Mouse (Mus musculus) midbrain, postnatal 0 days (tissue): ENCODE data around the gene Stambp. TPM values are rescaled to one million over a fixed set of nuclear protein-coding genes. Genes with fewer than 3 reads are reported as not detected.
A peak's percentile ranks its signal among the peaks of the same experiment; 100 is the strongest.

Source experiments
- ATAC-seq: fragments of 200-750 bp; cut with Nextera tagmentation; 2 replicates; pipeline ENCODE4 v1.8.0; 2017; ENCODE audit warnings: moderate number of reproducible peaks, mild to moderate bottlenecking, moderate TSS enrichment, moderate library complexity; ENCODE audit not compliant: low FRiP score
- DNase-seq: peaks from one replicate; pipeline ENCODE4 v3.0.0-alpha.2; 2015; ENCODE audit warnings: low spot score
- H3K27ac ChIP-seq: fragments of 300-500 bp; sonication (generic); 2 replicates; pipeline ENCODE4 v1.5.1; 2014; ENCODE audit warnings: low read depth, mild to moderate bottlenecking, low read length, mixed read lengths
- H3K27me3 ChIP-seq: fragments of 300-500 bp; sonication (generic); 2 replicates; pipeline ENCODE4 v1.6.1; 2014; ENCODE audit warnings: low read length, control low read depth, mixed read lengths; ENCODE audit not compliant: insufficient read depth
- H3K36me3 ChIP-seq: fragments of 300-500 bp; sonication (generic); 2 replicates; pipeline ENCODE4 v1.6.1; 2014; ENCODE audit warnings: low read length, control low read depth, mixed read lengths; ENCODE audit not compliant: insufficient read depth
- H3K4me1 ChIP-seq: fragments of 300-500 bp; sonication (generic); 2 replicates; pipeline ENCODE4 v1.6.1; 2014; ENCODE audit warnings: mild to moderate bottlenecking, control low read depth, antibody characterized with exemption, low read length, mixed read lengths; ENCODE audit not compliant: insufficient read depth
- H3K4me2 ChIP-seq: fragments of 300-500 bp; sonication (generic); 2 replicates; pipeline ENCODE4 v1.6.1; 2014; ENCODE audit warnings: low read depth, mild to moderate bottlenecking, low read length, mixed read lengths; ENCODE audit not compliant: poor library complexity, severe bottlenecking
- H3K4me3 ChIP-seq: fragments of 300-500 bp; sonication (generic); 2 replicates; pipeline ENCODE4 v1.5.1; 2014; ENCODE audit warnings: low read depth, mild to moderate bottlenecking, low read length, moderate library complexity
- H3K9ac ChIP-seq: fragments of 300-500 bp; sonication (generic); replicated peaks from 2 replicates; pipeline ENCODE4 v1.6.1; 2014; ENCODE audit warnings: mild to moderate bottlenecking, low read length, moderate library complexity, mixed read lengths; ENCODE audit not compliant: poor library complexity, severe bottlenecking
- H3K9me3 ChIP-seq: fragments of 300-500 bp; sonication (generic); 2 replicates; pipeline ENCODE4 v1.6.1; 2016; ENCODE audit warnings: low read length, control low read depth
- CTCF ChIP-seq: IDR thresholded peaks from 2 replicates; pipeline ENCODE4 v1.5.1; 2016; ENCODE audit warnings: antibody characterized with exemption, mild to moderate bottlenecking
- WGBS: fragments of 180-500 bp; shearing (Covaris S2); extraction: QIAGEN DNeasy Blood & Tissue Kit; methylation state at CpG from one replicate; pipeline ENCODE4 v1.1.7; 2014; 5-methylcytosine and 5-hydroxymethylcytosine counted together
- polyA plus RNA-seq: library from polyadenylated mRNA; unstranded; fragments of >200 nt; fragmentation: Nextera tagmentation; extraction: Ambion mirVana; gene quantifications from 2 replicates; pipeline ENCODE4 v1.2.1, GENCODE M21; 2015
- total RNA-seq: library from RNA; depleted of rRNA; stranded (reverse); fragments of >200 nt; gene quantifications from 2 replicates; pipeline ENCODE4 v1.2.3, GENCODE M21; 2014

Gene Stambp
- total and polyA plus RNA-seq, 2 experiments from 2014 or later: 18.3 to 72.2 TPM

GRCm38 (mm10) chr6:83599636-83600174 is 27.2 kb upstream of the Stambp start:
- H3K36me3 ChIP-seq: no peaks in the 10 kb centered on the region
- H3K27ac ChIP-seq: no peak overlapping the region
- H3K9ac ChIP-seq: no peak overlapping the region
- no peak for TF ChIP-seq CTCF
- H3K4me1 ChIP-seq: no peaks in the 10 kb centered on the region
- DNase-seq: no peak
- H3K4me3 ChIP-seq: no peak overlapping the region
- H3K4me2 ChIP-seq: peak overlapping the region; percentile 64; the same call in 1 of the 2 replicates
- H3K27me3 ChIP-seq: no peaks in the 10 kb centered on the region
- ATAC-seq: no peak
- WGBS: 87% methylated on average over 6 of the region's 6 CpGs
- no peaks in the 10 kb centered on the region for H3K9me3 ChIP-seq

GRCm38 (mm10) chr6:83599060-83599550 is 26.6 kb upstream of the Stambp start:
- Histone ChIP-seq H3K27me3 (no peaks in the 10 kb centered on the region), H3K36me3 (no peaks in the 10 kb centered on the region), H3K9me3 (no peaks in the 10 kb centered on the region), H3K27ac (no peak overlapping the region), H3K4me3 (peak overlapping the region; percentile 31; the same call in 1 of the 2 replicates), H3K4me2 (peak overlapping the region; percentile 64), H3K4me1 (no peaks in the 10 kb centered on the region), H3K9ac (peak overlapping the region; percentile 42; the same call in 1 of the 2 replicates)
- 36% methylated on average over 24 of the region's 24 CpGs for WGBS
- no peak for DNase-seq
- TF ChIP-seq CTCF: no peak
- no peak for ATAC-seq

DNA sequence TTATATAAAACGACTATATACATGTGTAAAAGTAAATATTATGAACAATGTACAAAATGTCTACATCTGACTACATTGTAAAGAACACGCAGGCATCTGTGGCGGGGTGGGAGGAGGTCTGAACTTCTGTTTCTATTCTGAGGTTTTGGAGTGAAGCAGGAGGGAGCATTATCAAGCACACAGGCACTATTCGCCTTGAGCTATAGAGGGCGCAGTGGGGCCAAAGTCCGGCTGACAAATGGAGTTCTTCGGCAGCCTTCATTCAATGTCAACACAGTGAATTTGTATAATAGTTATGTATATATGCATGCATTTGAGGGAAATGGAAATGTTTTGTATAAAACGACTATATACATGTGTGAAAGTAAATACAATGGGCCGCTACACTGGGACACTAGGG is 26.1 kb upstream of the Stambp start:
- peak overlapping the region; percentile 42; the same call in 1 of the 2 replicates for H3K9ac ChIP-seq
- H3K4me3 ChIP-seq: peak overlapping the region; percentile 31; the same call in 1 of the 2 replicates
- WGBS: 9% methylated on average over 9 of the region's 9 CpGs
- no peak for ATAC-seq
- H3K27ac ChIP-seq: no peak overlapping the region
- H3K4me1 ChIP-seq: no peaks in the 10 kb centered on the region
- peak; percentile 41 for DNase-seq
- no peaks in the 10 kb centered on the region for H3K9me3 ChIP-seq
- H3K27me3 ChIP-seq: no peaks in the 10 kb centered on the region
- peak; percentile 75 for TF ChIP-seq CTCF
- no peaks in the 10 kb centered on the region for H3K36me3 ChIP-seq
- peak overlapping the region; percentile 64 for H3K4me2 ChIP-seq

GRCm38 (mm10) chr6:83597988-83598387 is 25.5 kb upstream of the Stambp start:
- Histone ChIP-seq H3K27me3 (no peaks in the 10 kb centered on the region), H3K27ac (no peak overlapping the region), H3K4me1 (no peaks in the 10 kb centered on the region), H3K9ac (no peak overlapping the region), H3K4me2 (no peak overlapping the region), H3K4me3 (no peak overlapping the region), H3K9me3 (no peaks in the 10 kb centered on the region), H3K36me3 (no peaks in the 10 kb centered on the region)
- ATAC-seq (no peak), DNase-seq (no peak)
- no peak for TF ChIP-seq CTCF
- WGBS: 55% methylated on average over 3 of the region's 3 CpGs

DNA sequence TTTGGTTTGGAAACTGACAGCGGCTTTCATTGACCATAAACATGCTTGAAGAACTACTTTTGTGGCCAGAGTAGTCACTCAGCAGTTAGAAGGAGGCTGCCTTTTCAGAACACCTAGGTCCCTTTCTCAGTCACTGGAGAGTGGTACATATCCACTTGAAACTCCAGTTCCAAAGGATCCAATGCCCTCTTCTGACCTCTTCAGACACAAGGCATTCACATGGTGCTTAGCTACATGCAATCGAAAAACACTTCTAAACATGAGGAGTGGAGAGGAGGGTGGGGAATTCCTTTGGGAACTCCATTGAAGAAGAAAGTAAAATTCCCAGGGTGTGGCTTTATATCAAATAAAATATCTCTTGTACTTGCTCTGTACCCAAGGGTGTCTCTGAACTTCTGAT is 22.5 kb upstream of the Stambp start:
- no peak overlapping the region for H3K4me2 ChIP-seq
- WGBS: 85% methylated on average over 2 of the region's 2 CpGs
- DNase-seq (no peak), ATAC-seq (no peak)
- H3K27me3 ChIP-seq: no peaks in the 10 kb centered on the region
- H3K4me1 ChIP-seq: no peaks in the 10 kb centered on the region
- no peak overlapping the region for H3K4me3 ChIP-seq
- H3K27ac ChIP-seq: no peak overlapping the region
- no peak overlapping the region for H3K9ac ChIP-seq
- H3K36me3 ChIP-seq: no peaks in the 10 kb centered on the region
- no peak for TF ChIP-seq CTCF
- H3K9me3 ChIP-seq: no peaks in the 10 kb centered on the region

GRCm38 (mm10) chr6:83593896-83594295 is 21.4 kb upstream of the Stambp start:
- Histone ChIP-seq H3K27ac (no peak overlapping the region), H3K4me2 (no peak overlapping the region), H3K27me3 (no peaks in the 10 kb centered on the region), H3K4me3 (no peak overlapping the region), H3K9ac (no peak overlapping the region), H3K36me3 (no peaks in the 10 kb centered on the region), H3K9me3 (no peaks in the 10 kb centered on the region), H3K4me1 (no peaks in the 10 kb centered on the region)
- WGBS: 65% methylated on average over 7 of the region's 7 CpGs
- DNase-seq (no peak), ATAC-seq (no peak)
- no peak for TF ChIP-seq CTCF
